Mouse (Mus musculus) liver, adult 2 months (tissue): ENCODE measurements at regions not wholly inside any gene's neighbourhood (a gene's known extent, or its start where the extent isn't known, plus 50 kb on each side); places are given as distances from the start of the nearest gene placed in this dataset.

Source experiments
- DNase-seq: peaks from one replicate; pipeline ENCODE4 v3.0.0-alpha.2; 2011; ENCODE audit warnings: low read depth, low spot score; ENCODE audit errors: extremely low read depth
- H3K27ac ChIP-seq: fragments of 200-500 bp; replicated peaks from 2 replicates; pipeline ENCODE4 v1.5.1; 2012; ENCODE audit warnings: low read depth, mild to moderate bottlenecking, control low read depth, inconsistent platforms, low read length; ENCODE audit not compliant: insufficient read depth
- H3K27me3 ChIP-seq: fragments of 200-500 bp; 2 replicates; pipeline ENCODE4 v1.6.1; 2012; ENCODE audit warnings: mild to moderate bottlenecking, moderate library complexity, low read length, inconsistent platforms; ENCODE audit not compliant: control insufficient read depth, insufficient read depth
- H3K36me3 ChIP-seq: fragments of 200-500 bp; 2 replicates; pipeline ENCODE4 v1.6.1; 2012; ENCODE audit warnings: low read length, inconsistent platforms; ENCODE audit not compliant: control insufficient read depth, insufficient read depth
- H3K4me1 ChIP-seq: fragments of 200-500 bp; 2 replicates; pipeline ENCODE4 v1.6.1; 2011; ENCODE audit warnings: low read length; ENCODE audit not compliant: control insufficient read depth, insufficient read depth
- H3K4me3 ChIP-seq: fragments of 200-500 bp; 2 replicates; pipeline ENCODE4 v1.5.1; 2011; ENCODE audit warnings: low read depth, mild to moderate bottlenecking, control low read depth, low read length, moderate library complexity; ENCODE audit not compliant: insufficient read depth
- H3K79me2 ChIP-seq: fragments of 200-500 bp; 2 replicates; pipeline ENCODE4 v1.6.1; 2012; ENCODE audit warnings: inconsistent platforms, mild to moderate bottlenecking, low read length, moderate library complexity; ENCODE audit not compliant: control insufficient read depth, insufficient read depth
- H3K9ac ChIP-seq: fragments of 200-500 bp; 2 replicates; pipeline ENCODE4 v1.6.1; 2012; ENCODE audit warnings: low read depth, mild to moderate bottlenecking, control low read depth, inconsistent platforms, low read length
- CTCF ChIP-seq: fragments of 200-500 bp; IDR thresholded peaks from 2 replicates; pipeline ENCODE4 v1.5.1; 2011; ENCODE audit warnings: low read depth, low read length, control low read depth
- POLR2A ChIP-seq: fragments of 200-500 bp; IDR thresholded peaks from 2 replicates; pipeline ENCODE4 v1.6.1; 2011; ENCODE audit warnings: low read length, control low read depth; ENCODE audit not compliant: insufficient read depth; ENCODE audit errors: extremely low read depth
- WGBS: fragments of 180-500 bp; shearing (Covaris S2); methylation state at CpG from one replicate; pipeline ENCODE4 v1.1.7; 2018; 5-methylcytosine and 5-hydroxymethylcytosine counted together

- Histone ChIP-seq H3K79me2 (no peaks in the 10 kb centered on the region), H3K36me3 (no peaks in the 10 kb centered on the region), H3K9ac (no peak overlapping the region), H3K4me3 (no peak overlapping the region), H3K27ac (no peak overlapping the region), H3K27me3 (no peaks in the 10 kb centered on the region), H3K4me1 (peaks cover 3% of the 10 kb centered on the region; the same call in 1 of the 2 replicates)
- 74% methylated on average over 3 of the region's 3 CpGs for WGBS
- TF ChIP-seq CTCF (no peak), POLR2A (no peak)
- DNase-seq: no peak
Observed at GRCm38 (mm10) chr16:69979813-69980527, 116.4 kb upstream of the Speer2 start.

GRCm38 (mm10) chr16:69984320-69984719 lies 120.8 kb upstream of the Speer2 start:
- H3K4me1 ChIP-seq: peaks cover 3% of the 10 kb centered on the region; the same call in 1 of the 2 replicates
- no peaks in the 10 kb centered on the region for H3K79me2 ChIP-seq
- H3K27ac ChIP-seq: no peak overlapping the region
- DNase-seq: no peak
- 77% methylated on average over 5 of the region's 5 CpGs for WGBS
- H3K27me3 ChIP-seq: no peaks in the 10 kb centered on the region
- no peak overlapping the region for H3K4me3 ChIP-seq
- H3K9ac ChIP-seq: no peak overlapping the region
- H3K36me3 ChIP-seq: no peaks in the 10 kb centered on the region
- TF ChIP-seq POLR2A: no peak
- TF ChIP-seq CTCF: no peak

GRCm38 (mm10) chr16:69991907-69992470 lies 128.4 kb upstream of the Speer2 start:
- no peaks in the 10 kb centered on the region for H3K79me2 ChIP-seq
- H3K4me1 ChIP-seq: no peaks in the 10 kb centered on the region
- 63% methylated on average over 3 of the region's 3 CpGs for WGBS
- H3K27me3 ChIP-seq: no peaks in the 10 kb centered on the region
- H3K36me3 ChIP-seq: no peaks in the 10 kb centered on the region
- no peak overlapping the region for H3K9ac ChIP-seq
- H3K4me3 ChIP-seq: no peak overlapping the region
- DNase-seq: no peak
- H3K27ac ChIP-seq: no peak overlapping the region
- no peak for TF ChIP-seq CTCF
- TF ChIP-seq POLR2A: no peak

- H3K27ac ChIP-seq: no peak overlapping the region
- no peaks in the 10 kb centered on the region for H3K27me3 ChIP-seq
- DNase-seq: no peak
- no peaks in the 10 kb centered on the region for H3K4me1 ChIP-seq
- H3K4me3 ChIP-seq: no peak overlapping the region
- TF ChIP-seq POLR2A (no peak), CTCF (no peak)
- no peak overlapping the region for H3K9ac ChIP-seq
- 66% methylated on average over 4 of the region's 4 CpGs for WGBS
- H3K79me2 ChIP-seq: no peaks in the 10 kb centered on the region
- H3K36me3 ChIP-seq: no peaks in the 10 kb centered on the region
Observed at GRCm38 (mm10) chr16:69992715-69993114, 129.2 kb upstream of the Speer2 start.

GRCm38 (mm10) chr16:70006863-70007262 lies 143.3 kb upstream of the Speer2 start:
- Histone ChIP-seq H3K4me3 (no peak overlapping the region), H3K27me3 (no peaks in the 10 kb centered on the region), H3K9ac (no peak overlapping the region), H3K27ac (no peak overlapping the region), H3K36me3 (no peaks in the 10 kb centered on the region), H3K79me2 (no peaks in the 10 kb centered on the region), H3K4me1 (no peaks in the 10 kb centered on the region)
- 77% methylated on average over 2 of the region's 2 CpGs for WGBS
- TF ChIP-seq CTCF: no peak
- TF ChIP-seq POLR2A: no peak
- no peak for DNase-seq

- no peaks in the 10 kb centered on the region for H3K79me2 ChIP-seq
- H3K9ac ChIP-seq: no peak overlapping the region
- TF ChIP-seq POLR2A (no peak), CTCF (no peak)
- H3K27me3 ChIP-seq: no peaks in the 10 kb centered on the region
- DNase-seq: no peak
- H3K4me3 ChIP-seq: no peak overlapping the region
- no peaks in the 10 kb centered on the region for H3K4me1 ChIP-seq
- no peak overlapping the region for H3K27ac ChIP-seq
- WGBS: 86% methylated on average over 1 of the region's 1 CpGs
- H3K36me3 ChIP-seq: no peaks in the 10 kb centered on the region
Observed at GRCm38 (mm10) chr16:70016980-70017379, 153.4 kb upstream of the Speer2 start.
